Mouse (Mus musculus) kidney, postnatal 0 days (tissue): ENCODE measurements around the gene Emg1. TPM values are rescaled to one million over a fixed set of nuclear protein-coding genes. Genes with fewer than 3 reads are reported as not detected.

Experiments
- ATAC-seq: fragments of 200-750 bp; cut with Nextera tagmentation; replicated peaks from 2 replicates; pipeline ENCODE4 v1.8.0; 2017; ENCODE audit warnings: low read depth, moderate number of reproducible peaks, moderate TSS enrichment, moderate library complexity; ENCODE audit not compliant: low FRiP score
- DNase-seq: peaks from one replicate; pipeline ENCODE4 v3.0.0-alpha.2; 2016; ENCODE audit warnings: low spot score
- H3K27ac ChIP-seq: fragments of 300-500 bp; sonication (generic); 2 replicates; pipeline ENCODE4 v1.5.1; 2014; ENCODE audit warnings: mild to moderate bottlenecking
- H3K27me3 ChIP-seq: fragments of 300-500 bp; sonication (generic); 2 replicates; pipeline ENCODE4 v1.6.1; 2014; ENCODE audit warnings: low read length, mixed read lengths; ENCODE audit not compliant: insufficient read depth
- H3K36me3 ChIP-seq: fragments of 300-500 bp; sonication (generic); 2 replicates; pipeline ENCODE4 v1.6.1; 2014; ENCODE audit warnings: low read length, mixed read lengths; ENCODE audit not compliant: insufficient read depth
- H3K4me1 ChIP-seq: fragments of 300-500 bp; sonication (generic); replicated peaks from 2 replicates; pipeline ENCODE4 v1.6.1; 2014; ENCODE audit warnings: antibody characterized with exemption, low read length, mixed read lengths; ENCODE audit not compliant: insufficient read depth
- H3K4me2 ChIP-seq: fragments of 300-500 bp; sonication (generic); 2 replicates; pipeline ENCODE4 v1.6.1; 2014; ENCODE audit warnings: mild to moderate bottlenecking, low read length, moderate library complexity, mixed read lengths
- H3K4me3 ChIP-seq: fragments of 300-500 bp; sonication (generic); replicated peaks from 2 replicates; pipeline ENCODE4 v1.5.1; 2014; ENCODE audit warnings: low read depth, low read length
- H3K9ac ChIP-seq: fragments of 300-500 bp; sonication (generic); 2 replicates; pipeline ENCODE4 v1.6.1; 2014; ENCODE audit warnings: low read depth, low read length
- H3K9me3 ChIP-seq: fragments of 300-500 bp; sonication (generic); replicated peaks from 2 replicates; pipeline ENCODE4 v1.6.1; 2016; ENCODE audit warnings: low read length, inconsistent platforms, mixed read lengths
- CTCF ChIP-seq: IDR thresholded peaks from 2 replicates; pipeline ENCODE4 v1.5.1; 2016; ENCODE audit warnings: antibody characterized with exemption, low read depth, mild to moderate bottlenecking, moderate library complexity
- WGBS: fragments of 180-500 bp; shearing (Covaris S2); extraction: QIAGEN DNeasy Blood & Tissue Kit; methylation state at CpG from one replicate; pipeline ENCODE4 v1.1.7; 2014; 5-methylcytosine and 5-hydroxymethylcytosine counted together
- polyA plus RNA-seq: library from polyadenylated mRNA; unstranded; fragments of >200 nt; fragmentation: Nextera tagmentation; extraction: Ambion mirVana; gene quantifications from 2 replicates; pipeline ENCODE4 v1.2.1, GENCODE M21; 2015

Emg1 gene
- polyA plus RNA-seq, 1 experiment from 2014 or later: 183 TPM

DNA sequence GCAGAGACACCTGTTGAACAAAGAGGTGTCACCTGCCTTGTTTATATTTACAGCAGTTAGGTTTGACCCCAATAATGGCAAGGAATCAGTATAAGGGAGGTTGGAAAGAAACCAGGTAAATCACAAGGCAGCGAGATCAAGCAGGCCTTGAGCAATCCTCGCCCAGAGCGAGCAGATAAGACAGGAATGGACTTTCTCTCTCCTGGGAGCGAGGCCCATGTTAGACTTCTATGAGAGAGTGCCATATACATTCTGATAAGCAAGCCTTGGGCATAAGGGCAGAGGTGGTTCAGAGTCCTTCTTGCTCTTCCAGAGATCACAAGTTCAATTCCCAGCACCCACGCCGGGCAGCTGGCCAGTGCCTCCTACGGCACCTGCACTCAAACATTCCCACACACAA lies 33.2 kb downstream of the Emg1 start:
- Histone ChIP-seq H3K27ac (no peak overlapping the region), H3K27me3 (no peaks in the 10 kb centered on the region), H3K4me3 (no peak overlapping the region), H3K9ac (no peak overlapping the region), H3K9me3 (no peaks in the 10 kb centered on the region), H3K4me1 (0 out of 2 replicates have a peak, but pooled peaks cover 3% of the 10 kb centered on the region), H3K36me3 (peaks cover 7% of the 10 kb centered on the region), H3K4me2 (no peak overlapping the region)
- no peak for TF ChIP-seq CTCF
- 90% methylated on average over 7 of the region's 7 CpGs for WGBS
- ATAC-seq: no peak
- no peak for DNase-seq

- Histone ChIP-seq H3K9ac (no peak overlapping the region), H3K4me3 (no peak overlapping the region), H3K4me1 (no peaks in the 10 kb centered on the region), H3K4me2 (no peak overlapping the region), H3K27ac (no peak overlapping the region), H3K27me3 (no peaks in the 10 kb centered on the region), H3K36me3 (peaks cover 7% of the 10 kb centered on the region), H3K9me3 (no peaks in the 10 kb centered on the region)
- DNase-seq (no peak), ATAC-seq (no peak)
- no peak for TF ChIP-seq CTCF
- 90% methylated on average over 6 of the region's 6 CpGs for WGBS
Observed at GRCm38 (mm10) chr6:124676171-124676570, 35.8 kb downstream of the Emg1 start.

- H3K4me2 ChIP-seq: no peak overlapping the region
- TF ChIP-seq CTCF: no peak
- H3K9ac ChIP-seq: no peak overlapping the region
- H3K4me1 ChIP-seq: no peaks in the 10 kb centered on the region
- WGBS: 96% methylated on average over 7 of the region's 7 CpGs
- H3K27me3 ChIP-seq: no peaks in the 10 kb centered on the region
- no peak for DNase-seq
- no peak overlapping the region for H3K27ac ChIP-seq
- no peak overlapping the region for H3K4me3 ChIP-seq
- no peak for ATAC-seq
- peaks cover 7% of the 10 kb centered on the region for H3K36me3 ChIP-seq
- H3K9me3 ChIP-seq: no peaks in the 10 kb centered on the region
Observed at GRCm38 (mm10) chr6:124674591-124674990, 37.4 kb downstream of the Emg1 start.

DNA sequence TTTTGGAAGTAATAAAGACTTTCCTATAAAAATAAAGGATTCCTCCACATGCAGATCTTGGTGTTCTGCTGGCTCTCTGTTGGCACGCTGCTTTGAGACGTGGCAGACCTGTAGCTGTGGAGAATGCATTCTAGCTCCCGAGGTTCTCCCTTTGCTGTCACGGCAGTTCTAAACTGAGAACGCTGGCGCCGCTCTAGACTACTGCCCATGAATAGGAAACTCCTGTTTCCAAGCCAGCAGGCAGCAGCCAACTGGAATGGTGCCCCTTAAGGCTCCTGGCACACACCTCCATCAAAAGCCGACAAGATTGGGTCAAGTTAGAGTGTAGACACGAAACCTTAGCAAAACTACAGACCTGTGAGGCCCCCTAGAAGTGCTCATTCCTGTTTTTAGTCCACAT lies 38.4 kb downstream of the Emg1 start:
- no peak overlapping the region for H3K4me2 ChIP-seq
- H3K27me3 ChIP-seq: no peaks in the 10 kb centered on the region
- ATAC-seq (no peak), DNase-seq (no peak)
- no peak overlapping the region for H3K27ac ChIP-seq
- no peak for TF ChIP-seq CTCF
- H3K4me1 ChIP-seq: no peaks in the 10 kb centered on the region
- H3K4me3 ChIP-seq: no peak overlapping the region
- H3K36me3 ChIP-seq: peaks cover 7% of the 10 kb centered on the region
- no peak overlapping the region for H3K9ac ChIP-seq
- 90% methylated on average over 9 of the region's 9 CpGs for WGBS
- H3K9me3 ChIP-seq: no peaks in the 10 kb centered on the region

DNA sequence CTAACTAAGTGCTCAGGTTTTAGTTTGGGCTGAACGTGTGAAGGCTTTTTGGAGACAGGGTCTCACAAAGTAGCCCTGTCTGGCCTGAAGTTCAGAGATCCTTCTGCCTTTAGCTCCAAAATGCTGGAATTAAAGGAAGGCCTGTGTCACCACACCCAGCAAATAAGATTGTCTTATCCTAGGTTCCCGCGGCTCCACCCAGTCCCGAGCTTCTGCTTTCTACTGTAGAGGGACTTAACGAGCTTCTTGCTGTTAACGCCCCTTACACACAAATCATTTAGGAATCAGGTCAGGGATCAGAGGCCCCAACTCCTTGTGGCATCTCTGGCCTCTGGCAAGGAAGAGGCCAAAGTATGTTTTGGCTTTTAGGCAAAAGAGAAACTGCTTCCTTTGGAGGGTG lies 39.9 kb downstream of the Emg1 start:
- Histone ChIP-seq H3K27ac (no peak overlapping the region), H3K9me3 (no peaks in the 10 kb centered on the region), H3K9ac (no peak overlapping the region), H3K4me3 (no peak overlapping the region), H3K27me3 (no peaks in the 10 kb centered on the region), H3K4me1 (no peaks in the 10 kb centered on the region), H3K4me2 (no peak overlapping the region), H3K36me3 (peaks cover 7% of the 10 kb centered on the region)
- ATAC-seq (no peak), DNase-seq (no peak)
- WGBS: 34% methylated on average over 6 of the region's 6 CpGs
- no peak for TF ChIP-seq CTCF

DNA sequence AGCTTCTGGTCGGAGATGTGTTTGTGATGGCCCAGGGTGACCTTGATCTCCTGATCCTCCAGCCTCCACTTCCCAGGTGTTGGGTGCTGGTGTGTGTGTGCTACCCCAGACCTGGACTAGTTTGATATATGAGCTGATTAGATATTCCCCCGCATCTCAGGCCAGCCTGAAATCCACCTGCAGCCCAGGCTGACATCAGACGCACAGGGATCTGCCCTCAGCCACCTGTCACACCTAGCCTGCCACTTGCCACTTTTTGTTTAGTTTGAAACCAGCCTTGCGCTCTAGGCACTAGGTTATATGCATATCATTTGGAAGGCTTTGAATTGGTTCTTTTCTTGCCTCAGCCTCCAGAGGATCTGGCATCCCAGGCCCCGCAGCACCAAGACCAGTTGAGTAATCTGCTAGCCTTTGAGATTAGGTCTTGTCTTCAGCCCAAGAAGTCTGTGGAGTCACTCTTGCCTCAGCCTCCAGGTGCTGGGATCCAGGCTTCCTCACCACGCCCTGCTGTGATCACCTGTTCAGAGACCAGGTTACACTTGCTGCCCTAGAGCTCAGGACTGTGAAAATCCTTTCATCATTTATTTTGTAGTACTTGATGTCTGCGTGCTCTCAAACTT lies 41.6 kb downstream of the Emg1 start:
- ATAC-seq (no peak), DNase-seq (no peak)
- Histone ChIP-seq H3K9ac (no peak overlapping the region), H3K27ac (no peak overlapping the region), H3K4me1 (no peaks in the 10 kb centered on the region), H3K9me3 (no peaks in the 10 kb centered on the region), H3K4me3 (no peak overlapping the region), H3K4me2 (no peak overlapping the region), H3K27me3 (no peaks in the 10 kb centered on the region), H3K36me3 (peaks cover 7% of the 10 kb centered on the region)
- WGBS: 87% methylated on average over 7 of the region's 7 CpGs
- TF ChIP-seq CTCF: no peak
